Mouse (Mus musculus) lung, adult 18-20 months (tissue): ENCODE results near the gene 1700030K09Rik.

ENCODE experiments used
- DNase-seq, 2 experiments: peaks; one replicate each; pipeline ENCODE4 v3.0.0; 2022; ENCODE audit warnings: mixed read lengths in 2 of 2

Gene 1700030K09Rik

DNA sequence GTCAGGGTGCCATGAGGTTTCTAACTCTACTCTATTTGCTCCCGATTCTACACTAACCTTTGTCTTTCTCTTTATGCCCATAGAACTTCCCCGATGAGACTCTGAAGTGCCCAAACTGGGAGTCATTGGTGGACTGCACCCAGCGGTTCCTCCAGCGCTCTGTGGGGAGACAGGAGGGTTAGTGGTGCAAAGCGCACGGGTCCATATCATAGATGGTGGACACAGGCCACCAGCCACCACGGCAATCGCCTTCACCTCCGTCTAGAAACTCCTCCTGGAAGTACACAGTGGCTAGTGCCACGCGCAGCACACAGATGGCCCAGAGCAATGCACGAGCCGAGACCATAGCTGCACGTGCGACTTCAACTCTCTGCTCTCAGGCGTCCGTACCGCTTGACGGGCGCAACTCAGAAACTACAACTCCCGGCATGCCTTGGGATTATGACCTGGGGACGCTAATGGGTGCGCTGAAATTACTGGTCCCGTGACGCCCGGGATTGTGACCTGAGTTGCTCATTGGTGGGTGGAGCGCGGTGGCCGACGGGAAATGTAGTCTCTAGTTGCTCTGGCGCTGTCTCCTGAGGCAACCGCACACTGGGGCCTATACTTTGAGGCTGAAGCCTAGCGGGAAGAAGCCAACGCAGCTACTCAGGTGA lies at the start of gene 1700030K09Rik, which contains the start of gene Calr3:
1700030K09Rik (plus strand) TSS at position 543 of the 656 bp plus-strand sequence.
Calr3 (minus strand) TSS at position 533 of the 656 bp plus-strand sequence.
- DNase-seq, result peak; percentile 99

DNA sequence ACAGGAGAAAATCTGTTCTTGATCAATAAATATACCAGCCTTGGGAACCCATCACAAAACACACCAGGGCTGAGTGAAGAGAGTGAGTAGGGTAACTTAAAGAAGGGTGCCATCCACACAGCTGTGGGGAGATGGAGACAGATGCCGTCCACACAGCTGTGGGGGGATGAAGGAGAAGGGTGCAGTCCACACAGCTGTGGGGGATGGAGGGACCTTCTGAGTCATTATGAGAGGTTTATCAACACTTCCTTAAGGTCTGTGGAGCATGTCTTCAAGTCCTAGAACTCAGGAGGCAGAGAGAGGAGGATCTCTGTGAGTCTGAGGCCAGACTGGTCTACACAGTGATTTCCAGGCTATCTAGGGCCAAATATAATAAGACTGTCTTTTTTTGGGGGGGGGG lies 42.3 kb upstream of the 1700030K09Rik start:
- no peak for DNase-seq

DNA sequence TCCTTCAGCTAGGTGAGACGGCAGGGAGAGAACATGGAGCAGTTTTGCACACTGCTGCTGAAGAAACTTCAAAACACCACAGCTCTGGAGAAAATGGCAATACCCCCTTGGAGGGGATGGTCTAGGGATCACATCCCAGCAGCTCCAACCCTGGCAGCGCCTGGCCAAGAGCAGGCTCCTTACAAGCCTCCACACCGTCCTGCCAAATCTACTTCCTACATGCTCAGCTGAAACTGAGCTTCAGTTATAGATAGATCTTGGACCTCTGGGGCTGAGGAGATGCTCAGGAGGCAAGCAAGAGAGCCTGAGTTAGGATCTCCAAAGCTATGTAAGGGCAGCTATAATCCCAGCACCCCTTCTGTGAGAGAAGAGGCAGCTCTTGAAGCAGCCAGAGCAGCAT lies 40.7 kb upstream of the 1700030K09Rik start:
- no peak for DNase-seq

DNA sequence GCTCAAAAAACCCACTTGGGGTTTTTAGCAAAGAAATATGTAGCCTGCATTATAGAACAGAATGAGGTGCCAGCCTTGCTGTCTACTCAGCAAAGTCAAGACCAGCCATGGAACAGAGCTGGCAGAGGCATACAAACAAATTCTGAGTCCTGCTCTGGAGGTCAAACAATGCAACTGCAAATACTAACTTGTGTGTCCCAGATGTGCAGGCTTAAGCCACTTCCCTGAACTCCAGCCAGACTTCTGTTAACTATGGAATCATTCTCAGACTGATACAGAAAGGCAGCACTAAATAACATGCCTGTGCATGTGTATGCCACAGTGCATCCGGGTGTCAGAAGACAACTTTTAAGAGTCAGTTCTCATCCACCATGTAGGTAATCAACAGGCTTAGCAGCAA lies 35.8 kb upstream of the 1700030K09Rik start:
- DNase-seq, result no peak

DNA sequence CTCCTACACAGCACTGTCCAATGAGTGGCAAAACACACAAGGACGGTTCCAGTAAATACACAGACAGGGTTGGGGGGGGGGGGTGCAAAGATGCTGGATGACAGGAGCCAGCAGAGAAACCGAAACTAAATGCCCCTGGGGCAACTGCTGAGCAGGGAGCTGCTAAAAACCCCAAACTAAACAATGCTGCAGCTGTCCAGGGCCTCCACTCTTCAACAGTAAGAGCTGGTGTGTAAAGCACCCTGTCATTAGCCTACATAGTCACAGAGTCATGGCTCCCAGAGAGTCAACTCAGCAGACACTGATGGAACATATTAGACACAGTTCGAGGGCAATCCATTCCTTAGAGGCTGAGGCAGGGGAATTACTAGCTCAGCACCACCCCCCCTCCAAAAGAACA lies 34.2 kb upstream of the 1700030K09Rik start:
- DNase-seq, result no peak

DNA sequence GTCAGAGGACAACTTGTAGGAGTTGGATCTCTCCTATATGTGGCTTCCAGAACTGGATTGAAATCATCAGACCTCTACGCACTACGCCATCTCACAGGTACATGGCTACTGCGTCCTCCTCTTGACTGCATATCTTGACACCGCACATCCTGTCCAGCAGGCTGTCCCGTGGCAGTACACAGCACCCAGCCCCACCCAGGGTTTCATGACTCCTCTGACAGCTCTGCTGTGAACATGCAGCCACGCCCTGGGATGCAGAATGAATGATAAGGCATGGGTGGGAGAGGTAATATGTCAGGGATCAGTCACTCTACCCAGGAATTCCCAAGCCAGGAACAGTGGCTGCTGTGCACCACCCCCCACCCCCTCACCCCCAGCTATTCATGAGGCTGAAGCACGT lies 29.8 kb upstream of the 1700030K09Rik start:
- DNase-seq, result peak in 1 of 2 experiments; percentile 11

DNA sequence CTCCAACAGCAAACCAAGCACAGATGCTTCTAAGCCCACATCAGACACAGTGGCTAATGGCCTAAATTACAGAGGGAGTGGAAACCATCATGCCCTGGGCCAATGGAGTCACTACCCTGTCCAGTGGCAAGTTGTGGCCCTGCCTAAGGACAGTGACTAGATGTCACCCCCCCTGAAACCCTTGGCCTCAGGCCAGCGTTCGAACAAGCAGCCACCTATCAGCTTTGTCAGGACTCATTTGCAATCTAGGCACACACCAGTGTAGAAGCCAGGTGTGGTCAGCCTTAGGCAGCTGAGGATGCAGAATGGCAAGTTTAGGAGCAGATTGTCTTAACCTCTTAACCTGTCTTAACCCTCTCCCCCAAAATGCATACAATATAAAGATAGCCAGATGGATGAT lies 28.4 kb upstream of the 1700030K09Rik start:
- no peak for DNase-seq

DNA sequence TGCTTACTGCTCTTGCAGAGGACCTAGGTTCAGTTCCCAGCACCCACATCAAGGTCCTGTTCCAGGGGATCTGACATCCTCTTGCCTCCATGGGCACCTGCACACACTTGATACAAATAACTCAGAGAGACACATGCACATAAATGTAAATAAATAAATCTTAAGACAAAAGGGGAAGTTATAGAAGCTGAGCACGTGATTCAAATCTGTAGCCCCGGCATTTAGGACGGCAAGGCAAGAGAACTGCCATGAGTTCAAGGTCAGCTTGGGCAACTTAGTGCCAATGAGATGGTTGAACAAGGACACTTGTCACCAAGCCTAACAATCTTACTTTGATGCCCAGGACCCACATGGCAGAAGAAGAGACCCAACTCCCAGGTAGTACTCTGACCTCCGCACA lies 25.6 kb upstream of the 1700030K09Rik start:
- no peak for DNase-seq

DNA sequence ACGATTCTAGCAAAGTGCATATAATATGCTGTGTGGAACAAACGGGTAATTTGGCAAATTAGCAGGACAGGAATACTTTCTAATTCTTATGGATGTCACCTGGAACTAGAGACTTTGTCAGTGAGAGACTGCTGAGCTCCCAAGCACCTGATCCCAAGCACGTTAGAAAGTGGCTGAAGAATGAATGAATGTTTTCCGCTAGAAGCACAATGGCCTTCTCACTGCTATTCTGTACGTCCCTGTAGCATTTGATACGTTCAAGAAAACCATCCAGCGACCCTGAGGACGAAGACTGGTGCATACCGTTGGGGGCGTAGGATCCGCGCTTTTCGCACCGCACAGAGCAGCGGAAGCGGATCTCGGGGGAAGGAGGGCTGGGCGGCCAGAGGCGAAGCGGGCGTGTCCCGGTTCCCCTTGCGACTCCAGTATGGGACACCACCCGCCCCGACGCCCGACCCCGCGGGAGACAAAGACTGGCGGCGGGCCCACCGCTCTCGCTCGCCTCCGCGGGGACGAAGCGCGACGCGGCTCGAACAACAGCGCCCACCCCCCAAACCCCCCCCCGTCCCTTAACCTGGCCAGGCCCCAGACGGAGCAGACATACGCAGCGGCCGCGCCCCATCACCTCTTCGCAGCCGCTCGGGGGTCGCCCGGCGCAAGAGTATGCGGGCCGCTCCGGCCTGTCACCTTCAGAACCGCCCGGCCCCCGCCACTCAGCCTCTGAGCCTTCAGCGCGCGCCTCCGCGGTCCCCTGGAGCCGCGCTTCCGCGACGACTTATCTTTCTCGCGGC lies 22.9 kb upstream of the 1700030K09Rik start:
- DNase-seq, result peak; percentile 44 to 51

DNA sequence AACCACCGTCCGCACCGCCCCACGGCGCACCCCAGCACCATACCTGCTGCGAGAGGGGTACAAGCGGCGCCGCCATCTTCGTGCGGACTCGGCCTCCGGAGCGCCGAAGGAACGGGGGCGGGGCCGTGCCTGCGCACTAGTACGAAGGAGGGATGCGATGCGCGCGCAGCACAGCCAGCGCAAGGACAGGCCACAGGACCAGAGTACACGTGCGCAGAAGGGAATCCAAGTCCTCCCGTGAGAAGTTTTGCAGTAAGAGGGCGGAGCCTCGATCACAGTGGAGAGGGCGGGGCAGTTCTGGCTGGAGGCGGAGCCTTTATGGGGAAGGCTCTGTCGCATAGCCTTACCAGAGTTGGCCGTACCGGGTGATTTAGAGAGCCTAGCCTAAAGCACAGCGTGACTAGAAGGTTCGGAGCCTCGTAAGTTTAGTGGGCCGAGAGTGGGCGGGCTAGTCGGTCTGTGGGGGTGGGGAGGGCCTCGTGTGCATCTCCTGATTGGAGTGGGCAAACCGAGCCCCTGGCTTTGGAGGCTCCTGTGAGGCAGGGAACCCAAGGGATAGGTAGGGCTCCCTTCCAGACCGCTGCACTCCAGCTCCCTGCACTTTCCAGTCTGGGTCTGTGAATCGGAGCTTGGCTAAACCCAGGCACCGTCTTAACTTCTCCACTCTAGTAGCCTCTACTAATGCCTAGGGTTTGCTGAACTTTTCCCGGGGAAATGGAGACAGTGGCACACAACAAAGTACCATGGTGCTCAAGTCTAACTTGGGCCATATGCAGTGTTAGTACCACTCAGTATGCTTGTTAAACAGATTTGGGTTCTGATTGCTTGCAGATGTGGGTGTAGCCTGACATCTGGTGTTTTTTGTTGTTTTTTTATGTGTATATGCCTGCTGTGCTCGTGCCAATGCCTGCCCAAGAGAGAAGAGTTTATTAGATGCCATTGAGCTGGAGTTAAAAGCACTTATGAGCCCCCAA lies 22.0 kb upstream of the 1700030K09Rik start, which contains the start of gene Eps15l1:
Eps15l1 (minus strand) TSS at position 99 of the 974 bp plus-strand sequence.
- DNase-seq, result peak; percentile 99 to 100

DNA sequence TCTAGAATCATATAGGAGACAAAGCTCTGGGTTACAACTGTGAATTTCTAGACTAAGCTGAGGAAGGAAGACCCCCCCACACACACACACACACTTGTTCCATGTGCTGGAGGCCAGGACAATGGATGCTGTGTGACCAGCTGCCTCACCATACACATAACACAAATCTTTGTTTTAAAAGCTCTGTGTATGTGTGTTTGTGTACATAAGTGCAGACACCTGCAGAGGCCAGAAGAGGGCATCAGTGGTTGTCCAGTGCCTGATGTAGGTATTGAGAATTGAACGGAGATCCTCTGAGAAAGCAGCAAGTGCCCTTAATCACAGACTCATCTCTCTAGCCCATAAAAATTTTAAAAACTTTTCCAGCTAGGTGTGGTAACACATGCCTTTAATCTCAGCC lies 20.8 kb upstream of the 1700030K09Rik start:
- no peak for DNase-seq

DNA sequence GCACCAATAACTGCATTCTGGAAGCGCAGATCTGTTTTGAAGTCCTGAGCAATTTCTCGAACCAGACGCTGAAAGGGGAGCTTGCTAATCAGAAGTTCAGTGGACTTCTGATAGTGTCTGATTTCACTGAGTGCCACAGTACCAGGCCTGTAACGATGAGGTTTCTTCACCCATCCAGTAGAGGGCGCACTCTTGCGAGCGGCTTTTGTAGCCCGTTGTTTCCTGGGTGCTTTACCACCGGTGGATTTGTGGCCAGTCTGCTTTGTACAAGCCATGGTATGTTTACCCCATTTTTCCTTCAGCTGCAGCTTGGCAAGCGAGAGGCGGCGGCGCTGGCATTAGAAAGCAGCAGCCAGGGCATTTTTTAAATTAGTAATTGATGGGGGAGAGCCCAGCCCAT lies 14.0 kb upstream of the 1700030K09Rik start:
- peak in 1 of 2 experiments; percentile 42 for DNase-seq

DNA sequence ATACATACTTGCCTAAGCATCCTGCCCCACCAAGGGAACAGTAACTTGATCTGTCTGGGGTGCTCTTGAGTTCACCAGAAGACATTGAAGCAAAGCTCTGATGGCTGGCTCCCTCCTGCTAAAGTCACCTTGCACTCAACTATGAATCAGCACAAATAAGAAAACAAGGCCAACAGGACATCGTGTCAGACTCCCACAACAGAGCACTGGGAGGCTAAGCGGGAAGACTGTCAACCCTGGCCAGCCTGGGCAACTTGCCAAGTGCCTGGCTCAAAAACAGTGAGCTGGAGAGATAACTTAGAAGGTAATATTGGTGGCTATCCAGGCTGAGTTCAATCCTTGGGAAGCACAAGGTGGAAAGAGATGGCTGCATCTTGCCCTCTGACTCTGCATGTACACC lies 8.7 kb upstream of the 1700030K09Rik start:
- peak in 1 of 2 experiments; percentile 26 for DNase-seq

DNA sequence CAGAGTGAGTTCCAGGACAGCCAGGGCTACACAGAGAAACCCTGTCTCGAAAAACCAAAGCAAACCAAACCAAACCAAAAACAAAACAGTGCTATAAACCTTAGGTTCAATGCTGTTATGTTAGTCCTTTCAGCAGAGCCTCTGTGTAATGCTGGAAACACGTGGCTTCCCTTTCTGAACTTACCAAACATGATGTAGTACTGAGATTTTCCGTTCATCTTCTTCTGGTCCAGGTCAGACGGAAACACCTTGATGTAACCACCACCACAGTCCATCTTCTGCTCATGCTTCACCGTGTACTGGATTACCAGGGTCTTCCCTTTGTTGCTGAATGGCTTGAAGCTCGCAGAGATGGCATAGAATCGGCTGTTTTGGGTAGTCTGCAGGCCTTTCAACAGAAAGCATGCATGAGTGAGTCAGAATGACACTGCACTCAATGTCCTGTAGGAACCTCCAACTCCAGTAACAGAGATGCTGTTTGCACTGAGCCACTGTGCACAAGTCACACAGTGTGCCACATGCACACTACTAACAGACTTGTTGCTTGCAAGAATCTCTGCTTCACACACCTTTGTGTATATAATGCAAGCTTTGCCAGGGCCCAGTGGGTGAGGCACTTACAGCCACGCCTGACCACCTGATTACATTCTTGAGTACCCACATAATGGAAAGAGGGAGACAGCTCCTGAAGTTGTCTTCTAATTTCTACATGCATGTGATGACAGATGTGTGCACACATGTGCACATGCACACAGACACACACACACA lies 5.2 kb upstream of the 1700030K09Rik start:
- DNase-seq, result peak in 1 of 2 experiments; percentile 56

DNA sequence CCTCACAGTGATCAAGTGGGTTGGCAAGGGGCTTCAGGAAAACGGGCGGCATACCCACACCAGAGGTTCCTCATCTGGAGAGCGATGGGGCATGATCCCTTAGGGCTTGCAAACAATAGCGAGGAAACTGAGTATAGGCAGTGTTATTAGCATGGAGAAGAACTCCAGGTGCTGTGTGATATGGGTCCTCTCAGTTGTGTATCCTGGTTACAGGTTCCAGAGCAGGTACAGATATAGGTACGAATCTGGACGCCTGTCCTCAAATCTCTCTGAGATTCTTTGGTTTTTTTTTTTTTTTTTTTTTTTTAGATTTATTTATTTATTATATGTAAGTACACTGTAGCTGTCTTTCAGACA lies 292 bp downstream of the 1700030K09Rik start:
- no peak for DNase-seq

DNA sequence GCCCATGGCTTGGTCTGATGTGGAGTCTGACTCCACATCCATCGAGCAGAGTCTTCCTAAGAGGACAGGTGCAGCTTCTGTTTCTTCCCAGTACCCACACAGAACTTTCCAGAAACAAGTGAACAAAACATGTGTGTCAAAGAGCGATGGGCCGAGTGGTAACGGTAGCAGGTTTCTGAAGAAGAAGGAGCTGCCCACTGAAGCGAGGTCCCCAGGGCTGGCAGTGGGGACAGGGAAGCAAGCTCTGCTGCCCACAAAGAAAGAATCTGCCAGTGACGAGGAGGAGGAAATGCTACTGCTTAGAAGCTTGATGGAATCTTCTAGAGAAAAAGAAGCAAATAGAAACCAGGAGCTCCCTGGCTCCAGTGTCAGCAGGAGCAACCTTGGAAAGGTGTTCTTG lies 1.4 kb downstream of the 1700030K09Rik start:
- no peak for DNase-seq

DNA sequence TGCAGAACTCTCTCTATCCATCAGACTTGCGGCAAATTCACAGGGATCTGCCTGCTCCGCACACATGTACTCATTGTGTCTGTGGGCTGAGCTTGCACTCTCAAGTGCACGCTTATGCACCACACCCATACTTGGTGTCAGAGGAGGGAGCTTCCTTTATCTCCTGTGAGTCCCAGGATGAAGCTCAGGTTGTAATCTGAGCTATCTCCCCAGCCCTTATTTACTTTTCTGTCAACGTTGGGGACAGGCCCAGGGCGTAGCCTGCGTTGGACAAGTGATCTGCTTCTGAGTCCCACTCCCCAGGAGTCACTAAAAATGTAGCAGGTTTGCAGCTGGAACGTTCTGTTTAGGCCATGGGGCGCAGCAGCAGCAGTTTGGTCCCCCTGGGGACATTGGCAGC lies 7.8 kb downstream of the 1700030K09Rik start:
- DNase-seq, result no peak

DNA sequence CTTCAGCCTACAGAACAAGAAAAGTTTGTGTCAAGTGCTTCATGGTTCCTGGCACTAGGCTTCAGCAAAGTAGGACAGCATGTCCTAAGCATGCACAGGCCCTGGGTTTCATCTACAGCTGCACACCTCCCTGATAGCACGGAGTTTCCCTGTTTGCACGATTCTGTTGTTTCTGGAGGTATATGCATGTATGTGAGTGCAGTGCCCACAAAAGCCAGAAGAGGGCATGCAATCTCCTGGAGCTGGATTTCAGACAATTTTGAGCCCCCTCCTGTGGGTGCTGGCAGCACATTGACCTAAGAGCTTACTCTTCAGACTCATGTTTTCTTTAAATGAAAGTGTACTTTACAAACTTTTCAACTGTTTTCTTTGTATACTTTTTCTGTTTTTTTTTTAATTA lies 10.2 kb downstream of the 1700030K09Rik start:
- no peak for DNase-seq

DNA sequence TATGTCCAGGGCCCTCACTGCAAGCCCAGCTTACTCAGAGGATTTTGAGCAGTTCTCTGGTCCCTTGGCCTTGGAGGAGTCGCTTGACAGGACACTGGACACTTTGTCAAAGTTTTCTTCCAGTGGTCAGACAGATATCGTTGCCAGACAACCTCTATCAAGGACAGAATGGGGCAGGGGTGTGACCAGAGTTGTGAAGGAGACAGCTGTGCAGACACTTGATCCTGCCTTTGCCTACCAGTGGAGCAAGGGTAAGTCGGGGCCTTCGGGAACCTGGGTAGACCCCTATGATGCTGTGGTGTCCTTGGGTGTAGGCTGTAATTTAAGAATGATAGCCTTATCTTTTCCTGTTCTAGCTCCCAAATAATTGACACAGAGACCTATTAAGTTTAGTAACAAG lies 11.6 kb downstream of the 1700030K09Rik start:
- no peak for DNase-seq

DNA sequence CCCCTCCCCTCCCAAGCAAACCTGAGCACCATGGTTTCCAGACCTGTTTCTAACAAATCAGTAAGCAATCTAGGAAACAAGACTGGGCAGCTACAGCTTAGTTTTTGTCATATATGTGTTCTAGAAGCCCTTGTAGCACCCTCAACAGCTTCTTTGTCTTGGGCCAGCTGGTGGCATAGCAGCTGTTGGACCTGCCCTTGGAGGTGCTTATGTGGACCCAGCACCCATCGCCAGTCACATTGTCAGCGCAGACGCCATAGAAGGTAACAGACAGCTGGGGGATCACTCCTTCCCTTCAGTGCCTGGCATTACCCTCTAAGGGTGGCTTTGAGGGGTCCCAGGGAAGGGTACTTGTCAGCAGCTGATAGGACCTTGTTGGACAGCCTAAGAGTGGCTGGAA lies 14.1 kb downstream of the 1700030K09Rik start:
- DNase-seq, result no peak

DNA sequence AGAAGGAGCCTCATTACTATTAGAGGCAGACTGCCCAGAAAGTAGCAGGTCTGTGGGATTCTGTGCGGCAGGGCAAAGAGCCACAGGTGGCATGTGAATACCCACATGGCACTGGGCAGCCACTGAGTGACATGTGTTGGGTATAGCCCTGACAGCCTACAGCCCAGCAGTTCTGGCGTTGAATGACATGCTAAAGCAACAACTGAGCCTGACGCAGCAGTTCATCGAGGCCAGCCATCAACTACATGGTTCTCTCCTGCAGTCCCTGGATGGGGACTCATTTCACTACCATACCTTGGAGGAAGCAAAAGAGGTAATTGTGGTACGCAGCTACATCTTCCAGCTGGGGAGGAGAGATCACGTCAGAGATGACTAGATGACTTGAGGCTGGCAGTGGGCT lies 14.8 kb downstream of the 1700030K09Rik start:
- no peak for DNase-seq

DNA sequence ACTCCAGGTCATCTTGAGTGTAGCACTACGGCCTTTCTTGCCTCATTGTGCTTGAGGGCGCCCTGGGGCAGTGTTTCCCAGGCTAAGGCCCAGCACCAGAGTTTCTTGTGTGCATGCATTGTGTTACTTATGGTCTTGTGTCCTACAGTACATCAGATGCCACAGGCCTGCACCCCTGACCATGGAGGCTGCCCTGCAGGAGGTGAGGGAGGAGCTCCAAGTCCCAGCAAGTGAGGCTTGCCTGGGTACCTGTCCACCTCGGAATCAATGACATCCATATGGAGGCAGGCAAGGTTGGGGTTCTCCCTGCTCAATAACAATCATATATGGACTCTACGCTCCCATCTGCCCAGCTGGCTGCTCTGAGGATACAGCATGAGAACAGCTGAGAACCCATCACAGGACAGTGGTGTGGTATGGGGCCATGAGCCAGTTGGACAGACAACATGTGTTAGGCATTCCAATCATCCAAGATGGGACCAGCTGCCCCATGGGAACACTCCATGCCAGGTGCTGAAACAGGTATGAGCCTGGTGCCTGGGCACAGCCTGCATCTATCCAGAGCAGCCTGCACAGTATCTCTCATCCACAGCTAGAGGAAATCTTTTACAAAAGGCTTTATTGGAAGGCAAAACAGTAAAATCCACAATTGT lies 16.3 kb downstream of the 1700030K09Rik start:
- no peak for DNase-seq
